Mouse (Mus musculus): ENCODE data around the gene Irgm2. TPM values are rescaled to one million over a fixed set of nuclear protein-coding genes. Genes with fewer than 3 reads are reported as not detected.
"Not testable (repeated sequence)": the region's sequence is repeated elsewhere in the genome, so short reads cannot be mapped to it uniquely, and the experiment has no call there.

The Irgm2 gene
- polyA plus RNA-seq, 1 experiment from 2014 or later = 2.5 TPM

DNA sequence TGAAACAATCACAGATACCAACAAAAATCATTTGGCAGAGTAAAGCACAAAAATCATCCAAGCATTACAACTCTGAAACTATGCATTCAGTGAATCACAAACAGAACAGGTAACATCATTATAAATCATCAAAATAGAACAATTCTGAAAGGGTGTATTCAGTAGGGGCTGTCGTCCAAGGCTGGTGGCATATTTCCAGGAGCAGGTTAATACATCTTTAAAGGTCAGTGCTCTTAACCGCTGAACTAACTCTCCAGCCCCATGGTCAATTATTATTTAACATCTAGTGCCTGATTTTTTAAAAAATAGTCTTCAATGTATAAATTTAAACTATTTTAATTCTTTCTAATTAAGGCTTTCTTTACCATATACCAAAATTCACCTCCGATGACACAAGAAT, 35.1 kb downstream of the Irgm2 start:
- not testable (repeated sequence) for H3K9me3 ChIP-seq (ENCODE audit: control insufficient read depth, low read length); H3K27me3 ChIP-seq (replicated peaks; ENCODE audit: control insufficient read depth, insufficient read depth, low read length); H3K4me1 ChIP-seq (replicated peaks; ENCODE audit: control insufficient read depth, insufficient read depth, low read length); H3K4me2 ChIP-seq; DNase-seq (ENCODE audit: low spot score); ATAC-seq (replicated peaks; ENCODE audit: low FRiP score); H3K27ac ChIP-seq (ENCODE audit: low read depth, low read length); H3K4me3 ChIP-seq (ENCODE audit: low read depth, low read length); H3K9ac ChIP-seq (ENCODE audit: low read depth, low read length); H3K36me3 ChIP-seq (ENCODE audit: control insufficient read depth, insufficient read depth, low read length)
- WGBS = 79% methylated on average over 3 of the region's 3 CpGs

DNA sequence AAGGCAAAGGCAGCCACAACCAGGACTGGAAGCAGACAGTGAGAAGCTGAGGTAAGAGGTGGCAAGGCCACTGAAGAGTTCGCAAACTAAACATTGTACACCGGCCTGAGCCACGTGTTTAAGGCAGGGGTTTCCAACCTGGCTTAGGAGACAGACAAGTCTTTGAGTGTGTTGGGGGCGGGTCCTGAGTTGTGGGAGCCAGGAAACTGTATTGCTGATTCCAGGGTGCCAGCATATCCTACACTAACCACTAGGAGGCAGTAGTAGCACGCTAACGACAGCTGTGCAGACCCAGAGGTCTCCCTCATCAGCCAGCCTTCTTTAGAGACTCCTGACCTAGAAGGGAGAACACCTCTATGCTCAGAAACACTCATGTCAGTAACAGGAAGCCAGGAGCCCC, 35.7 kb downstream of the Irgm2 start:
- Histone ChIP-seq H3K36me3 (ENCODE audit: control insufficient read depth, insufficient read depth, low read length) (no peaks in the 10 kb centered on the region), H3K27me3 (replicated peaks; ENCODE audit: control insufficient read depth, insufficient read depth, low read length) (peaks cover 6% of the 10 kb centered on the region; the same call in 1 of the 2 replicates), H3K9ac (ENCODE audit: low read depth, low read length) (no peak overlapping the region), H3K4me1 (replicated peaks; ENCODE audit: control insufficient read depth, insufficient read depth, low read length) (peaks cover 5% of the 10 kb centered on the region), H3K9me3 (ENCODE audit: control insufficient read depth, low read length) (no peaks in the 10 kb centered on the region), H3K4me2 (no peak overlapping the region), H3K4me3 (ENCODE audit: low read depth, low read length) (no peak overlapping the region), H3K27ac (ENCODE audit: low read depth, low read length) (no peak overlapping the region)
- ATAC-seq (replicated peaks; ENCODE audit: low FRiP score) (peak; percentile 25; the same call in 1 of the 2 replicates), DNase-seq (ENCODE audit: low spot score) (peak; percentile 40)
- WGBS = 14% methylated on average over 6 of the region's 6 CpGs

DNA sequence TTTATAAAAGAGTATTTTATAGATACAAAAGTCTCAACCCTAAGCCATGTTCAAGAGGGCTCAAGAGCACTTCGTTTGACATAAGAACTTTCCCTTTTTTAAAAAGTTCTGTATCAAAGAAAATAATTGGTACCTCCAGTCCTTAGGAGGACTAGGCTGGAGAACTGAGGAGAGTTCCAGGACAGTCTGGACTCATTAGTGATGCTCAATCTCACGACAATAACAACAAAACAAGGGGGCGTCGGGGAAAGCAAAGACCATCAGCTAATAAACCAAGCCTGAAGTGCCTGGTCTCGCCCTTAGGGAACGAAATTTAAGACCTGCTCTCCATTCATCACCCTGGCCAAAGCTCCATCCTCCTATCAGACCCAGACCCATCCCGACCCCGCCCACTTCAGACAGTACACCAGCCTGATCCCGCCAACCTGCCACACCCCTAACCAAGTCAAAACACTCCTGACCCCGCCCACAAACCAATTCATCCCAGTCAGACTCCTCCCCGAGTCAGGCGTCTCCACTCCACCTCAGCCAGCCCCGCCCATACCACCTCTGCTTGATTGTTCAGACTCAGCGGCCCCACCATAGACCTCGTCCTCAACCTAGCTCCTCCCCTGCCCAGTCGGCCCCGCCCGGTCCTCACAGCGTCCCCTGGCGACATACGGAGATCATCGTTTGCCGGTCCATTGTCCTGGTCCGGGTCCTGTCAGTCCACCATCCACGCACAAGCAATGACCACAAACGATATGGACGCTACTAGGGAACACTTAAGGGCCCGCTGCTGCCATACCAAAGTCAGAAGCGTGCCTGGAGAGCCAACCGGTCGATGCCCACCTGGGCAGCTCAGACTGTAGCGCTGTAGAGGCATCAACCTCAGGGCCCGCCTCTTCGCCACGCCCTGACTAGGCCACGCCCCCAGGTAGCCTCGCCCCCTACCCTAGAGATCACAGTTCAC, 39.7 kb downstream of the Irgm2 start:
- ATAC-seq (replicated peaks; ENCODE audit: low FRiP score) (peak; percentile 91), DNase-seq (ENCODE audit: low spot score) (peak; percentile 71)
- no peaks in the 10 kb centered on the region for H3K36me3 ChIP-seq (ENCODE audit: control insufficient read depth, insufficient read depth, low read length)
- no peak overlapping the region for H3K9ac ChIP-seq (ENCODE audit: low read depth, low read length)
- WGBS = 3% methylated on average over 37 of the region's 37 CpGs
- H3K4me2 ChIP-seq = peak overlapping the region; percentile 68
- H3K27ac ChIP-seq (ENCODE audit: low read depth, low read length) = no peak overlapping the region
- H3K9me3 ChIP-seq (ENCODE audit: control insufficient read depth, low read length) = no peaks in the 10 kb centered on the region
- H3K4me1 ChIP-seq (replicated peaks; ENCODE audit: control insufficient read depth, insufficient read depth, low read length) = peaks cover 5% of the 10 kb centered on the region
- no peaks in the 10 kb centered on the region for H3K27me3 ChIP-seq (replicated peaks; ENCODE audit: control insufficient read depth, insufficient read depth, low read length)
- peak overlapping the region; percentile 39 for H3K4me3 ChIP-seq (ENCODE audit: low read depth, low read length)

DNA sequence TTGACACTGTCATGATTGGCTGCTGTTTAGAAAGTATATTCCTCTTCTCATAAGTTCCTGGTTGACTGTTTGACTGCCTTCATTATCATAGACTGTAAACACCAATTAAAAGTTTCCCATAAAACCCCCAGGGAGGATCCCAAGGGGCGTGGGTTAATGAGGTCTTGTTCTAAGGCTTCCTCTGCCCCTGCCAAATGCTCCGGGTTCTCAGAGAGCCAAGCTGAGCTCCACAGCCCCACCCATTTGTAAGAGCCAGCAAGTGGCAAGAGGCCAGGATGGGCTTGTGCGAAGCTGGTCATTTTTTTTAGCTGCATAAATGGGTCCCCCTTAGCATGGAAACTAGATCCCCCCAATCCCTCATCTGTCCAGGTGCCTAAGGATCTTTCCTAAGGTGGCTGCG, 47.9 kb downstream of the Irgm2 start:
- no peaks in the 10 kb centered on the region for H3K27me3 ChIP-seq (replicated peaks; ENCODE audit: control insufficient read depth, insufficient read depth, low read length)
- no peak overlapping the region for H3K27ac ChIP-seq (ENCODE audit: low read depth, low read length)
- no peak overlapping the region for H3K9ac ChIP-seq (ENCODE audit: low read depth, low read length)
- no peaks in the 10 kb centered on the region for H3K9me3 ChIP-seq (ENCODE audit: control insufficient read depth, low read length)
- 54% methylated on average over 4 of the region's 4 CpGs for WGBS
- no peaks in the 10 kb centered on the region for H3K4me1 ChIP-seq (replicated peaks; ENCODE audit: control insufficient read depth, insufficient read depth, low read length)
- no peak overlapping the region for H3K4me3 ChIP-seq (ENCODE audit: low read depth, low read length)
- H3K36me3 ChIP-seq (ENCODE audit: control insufficient read depth, insufficient read depth, low read length) = no peaks in the 10 kb centered on the region
- DNase-seq (ENCODE audit: low spot score) = no peak
- H3K4me2 ChIP-seq = no peak overlapping the region
- no peak for ATAC-seq (replicated peaks; ENCODE audit: low FRiP score)

DNA sequence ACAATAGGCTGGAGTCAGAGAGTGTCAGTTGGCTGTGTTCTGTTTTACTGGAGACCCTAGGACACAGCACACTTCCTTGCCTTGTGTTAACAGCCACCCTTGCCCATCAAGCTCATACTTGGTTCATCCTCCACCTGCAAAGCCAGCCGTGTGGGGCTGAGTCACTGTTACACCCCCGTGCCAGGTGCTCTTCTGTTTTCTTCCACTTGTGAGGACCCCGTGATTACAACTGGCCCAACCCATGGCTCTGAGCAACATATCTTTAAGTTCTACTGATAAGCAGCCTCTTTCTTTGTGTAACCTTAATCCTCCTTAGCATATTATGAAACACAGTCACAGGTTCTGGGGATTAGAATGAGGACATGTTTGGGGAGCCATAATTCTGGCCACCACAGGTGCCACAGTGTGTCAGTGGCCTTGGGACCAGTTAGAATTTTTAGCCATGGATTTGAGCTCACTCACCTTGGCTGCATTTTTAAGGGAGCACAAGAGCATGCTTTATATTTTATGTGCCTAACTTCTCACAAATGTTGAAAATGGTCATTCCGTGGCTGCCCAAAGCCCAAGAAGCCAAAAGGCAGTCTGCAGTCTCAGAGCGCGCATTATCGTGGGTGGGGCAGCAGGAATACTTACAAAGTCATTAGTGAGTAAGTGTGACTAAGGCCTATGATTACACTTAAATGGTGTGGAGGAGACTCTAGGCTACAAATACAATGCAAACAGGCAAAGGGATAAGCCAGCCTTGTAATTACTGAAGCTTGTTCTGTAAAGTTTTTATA, 50.0 kb downstream of the Irgm2 start:
- DNase-seq (ENCODE audit: low spot score) = no peak
- H3K27ac ChIP-seq (ENCODE audit: low read depth, low read length) = no peak overlapping the region
- no peak for ATAC-seq (replicated peaks; ENCODE audit: low FRiP score)
- no peaks in the 10 kb centered on the region for H3K36me3 ChIP-seq (ENCODE audit: control insufficient read depth, insufficient read depth, low read length)
- no peaks in the 10 kb centered on the region for H3K4me1 ChIP-seq (replicated peaks; ENCODE audit: control insufficient read depth, insufficient read depth, low read length)
- no peak overlapping the region for H3K4me3 ChIP-seq (ENCODE audit: low read depth, low read length)
- 78% methylated on average over 7 of the region's 7 CpGs for WGBS
- no peak overlapping the region for H3K4me2 ChIP-seq
- H3K27me3 ChIP-seq (replicated peaks; ENCODE audit: control insufficient read depth, insufficient read depth, low read length) = no peaks in the 10 kb centered on the region
- no peak overlapping the region for H3K9ac ChIP-seq (ENCODE audit: low read depth, low read length)
- no peaks in the 10 kb centered on the region for H3K9me3 ChIP-seq (ENCODE audit: control insufficient read depth, low read length)

DNA sequence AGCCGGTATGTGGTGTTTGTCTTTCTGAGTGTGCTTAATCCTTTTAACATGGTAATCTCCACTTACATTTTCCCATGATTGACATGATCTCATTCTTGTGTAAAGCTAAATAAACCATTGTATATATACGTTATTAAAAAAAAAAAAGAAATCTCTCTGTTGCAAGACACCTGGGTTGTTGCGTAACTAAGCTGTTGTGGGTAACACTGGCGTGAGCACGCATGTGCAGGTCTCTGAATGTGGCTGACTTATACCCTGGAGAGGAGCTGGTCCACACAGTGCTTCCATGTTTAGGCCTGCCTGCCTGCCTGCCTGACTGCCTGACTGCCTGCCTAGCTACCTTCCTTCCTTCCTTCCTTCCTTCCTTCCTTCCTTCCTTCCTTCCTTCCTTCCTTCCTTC, 51.1 kb downstream of the Irgm2 start:
- Histone ChIP-seq H3K4me3 (ENCODE audit: low read depth, low read length) (no peak overlapping the region), H3K9me3 (ENCODE audit: control insufficient read depth, low read length) (no peaks in the 10 kb centered on the region), H3K4me1 (replicated peaks; ENCODE audit: control insufficient read depth, insufficient read depth, low read length) (no peaks in the 10 kb centered on the region), H3K9ac (ENCODE audit: low read depth, low read length) (no peak overlapping the region), H3K4me2 (no peak overlapping the region), H3K27ac (ENCODE audit: low read depth, low read length) (no peak overlapping the region), H3K27me3 (replicated peaks; ENCODE audit: control insufficient read depth, insufficient read depth, low read length) (no peaks in the 10 kb centered on the region), H3K36me3 (ENCODE audit: control insufficient read depth, insufficient read depth, low read length) (no peaks in the 10 kb centered on the region)
- ATAC-seq (replicated peaks; ENCODE audit: low FRiP score) = no peak
- WGBS = 83% methylated on average over 5 of the region's 5 CpGs
- DNase-seq (ENCODE audit: low spot score) = no peak

DNA sequence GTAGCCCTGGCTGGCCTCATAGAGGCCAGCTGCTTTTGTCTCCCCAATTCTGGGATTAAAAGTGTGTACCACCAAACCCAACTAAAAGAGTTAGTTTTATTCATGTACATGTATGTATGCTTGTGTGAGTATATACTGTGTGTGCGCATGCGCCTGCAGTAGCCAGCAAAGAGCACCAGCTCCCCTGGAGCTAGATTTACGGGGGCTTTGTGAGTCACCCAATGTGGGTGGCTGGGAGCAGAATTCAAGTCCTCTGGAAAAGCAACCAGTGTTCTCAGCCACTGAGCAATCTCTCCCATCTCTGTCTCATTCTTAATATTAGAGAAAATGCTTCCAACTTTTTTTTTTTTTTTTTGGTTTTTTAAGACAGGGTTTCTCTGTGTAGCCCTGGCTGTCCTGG, 55.0 kb downstream of the Irgm2 start:
- H3K9ac ChIP-seq (ENCODE audit: low read depth, low read length) = no peak overlapping the region
- 85% methylated on average over 3 of the region's 3 CpGs for WGBS
- H3K9me3 ChIP-seq (ENCODE audit: control insufficient read depth, low read length) = no peaks in the 10 kb centered on the region
- no peak overlapping the region for H3K4me2 ChIP-seq
- no peaks in the 10 kb centered on the region for H3K27me3 ChIP-seq (replicated peaks; ENCODE audit: control insufficient read depth, insufficient read depth, low read length)
- no peak overlapping the region for H3K4me3 ChIP-seq (ENCODE audit: low read depth, low read length)
- H3K27ac ChIP-seq (ENCODE audit: low read depth, low read length) = no peak overlapping the region
- ATAC-seq (replicated peaks; ENCODE audit: low FRiP score) = no peak
- H3K36me3 ChIP-seq (ENCODE audit: control insufficient read depth, insufficient read depth, low read length) = no peaks in the 10 kb centered on the region
- no peak for DNase-seq (ENCODE audit: low spot score)
- no peaks in the 10 kb centered on the region for H3K4me1 ChIP-seq (replicated peaks; ENCODE audit: control insufficient read depth, insufficient read depth, low read length)

DNA sequence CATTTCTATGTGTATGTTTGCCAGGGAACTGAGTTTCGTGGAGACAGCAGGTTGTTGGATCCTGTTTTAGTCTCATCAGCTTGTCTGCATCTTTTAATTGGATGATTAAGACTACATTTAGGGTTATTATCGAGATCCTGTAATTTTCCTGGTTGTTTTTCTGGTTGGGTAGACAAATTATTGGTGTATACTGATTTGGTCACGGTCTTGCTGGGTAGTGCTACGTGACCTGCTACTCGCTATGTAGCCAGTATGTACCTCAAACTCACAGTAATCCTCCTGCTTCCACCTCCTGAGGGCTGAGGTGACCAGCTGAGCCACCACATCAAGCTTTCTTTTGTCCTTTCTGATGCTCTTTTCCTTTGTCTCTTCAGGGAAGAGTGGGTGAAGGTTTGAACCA, 58.4 kb downstream of the Irgm2 start:
- no peaks in the 10 kb centered on the region for H3K4me1 ChIP-seq (replicated peaks; ENCODE audit: control insufficient read depth, insufficient read depth, low read length)
- H3K27ac ChIP-seq (ENCODE audit: low read depth, low read length) = no peak overlapping the region
- DNase-seq (ENCODE audit: low spot score) = no peak
- WGBS = 81% methylated on average over 5 of the region's 5 CpGs
- ATAC-seq (replicated peaks; ENCODE audit: low FRiP score) = no peak
- H3K36me3 ChIP-seq (ENCODE audit: control insufficient read depth, insufficient read depth, low read length) = no peaks in the 10 kb centered on the region
- H3K27me3 ChIP-seq (replicated peaks; ENCODE audit: control insufficient read depth, insufficient read depth, low read length) = no peaks in the 10 kb centered on the region
- no peaks in the 10 kb centered on the region for H3K9me3 ChIP-seq (ENCODE audit: control insufficient read depth, low read length)
- H3K4me3 ChIP-seq (ENCODE audit: low read depth, low read length) = no peak overlapping the region
- H3K4me2 ChIP-seq = no peak overlapping the region
- H3K9ac ChIP-seq (ENCODE audit: low read depth, low read length) = no peak overlapping the region

All from liver, embryonic 11.5 days (tissue).